Mouse (Mus musculus) left cerebral cortex, postnatal 14 days (tissue): ENCODE data around the gene B230118H07Rik. TPM values are rescaled to one million over a fixed set of nuclear protein-coding genes. Genes with fewer than 3 reads are reported as not detected.
A peak's percentile ranks its signal among the peaks of the same experiment; 100 is the strongest.
"Not testable (repeated sequence)": the region's sequence is repeated elsewhere in the genome, so short reads cannot be mapped to it uniquely, and the experiment has no call there.

Experiments used
- DNase-seq, 2 experiments: peaks; one replicate each; pipeline ENCODE4 v3.0.0; 2021 to 2022; ENCODE audit warnings: low spot score in 2 of 2, mixed read lengths in 1 of 2
- intact Hi-C: fragments of 180-260 bp; cut with DNase I; formaldehyde crosslinking; loops from one replicate; pipeline ENCODE4 v1.15.1; 2025
- total RNA-seq, 2 experiments: library from RNA; stranded (reverse); gene quantifications; 2 replicates each; pipeline ENCODE4 v1.2.3; 2021

B230118H07Rik gene
- total RNA-seq, 2 experiments from 2014 or later, result 21.2 to 24.3 TPM

- intact Hi-C loops, result no loop called here
Measured at GRCm38 (mm10) chr2:101551026-101551719, 98.2 kb downstream of the B230118H07Rik start.

GRCm38 (mm10) chr2:101550176-101550575, 99.2 kb downstream of the B230118H07Rik start:
- intact Hi-C loops, result no loop called here
- no peak for DNase-seq

More at GRCm38 (mm10) chr2:101551026-101551719, 98.2 kb downstream of the B230118H07Rik start:
- DNase-seq, result no peak

GRCm38 (mm10) chr2:101548866-101549265, 100.5 kb downstream of the B230118H07Rik start:
- intact Hi-C loops, result no loop called here

GRCm38 (mm10) chr2:101545593-101545992, 103.7 kb downstream of the B230118H07Rik start:
- intact Hi-C loops, result no loop called here

More at GRCm38 (mm10) chr2:101548866-101549265, 100.5 kb downstream of the B230118H07Rik start:
- DNase-seq, result no peak

GRCm38 (mm10) chr2:101543704-101544417, 105.5 kb downstream of the B230118H07Rik start:
- intact Hi-C loops, result no loop called here
- no peak for DNase-seq

More at GRCm38 (mm10) chr2:101545593-101545992, 103.7 kb downstream of the B230118H07Rik start:
- DNase-seq, result no peak

GRCm38 (mm10) chr2:101536887-101537286, 112.4 kb downstream of the B230118H07Rik start:
- DNase-seq, intact Hi-C loops: not testable (repeated sequence)

GRCm38 (mm10) chr2:101533741-101534140, 115.6 kb downstream of the B230118H07Rik start:
- no peak for DNase-seq
- intact Hi-C loops, result no loop called here

GRCm38 (mm10) chr2:101525503-101526381, 123.6 kb downstream of the B230118H07Rik start:
- DNase-seq, result peak; percentile 75 to 79
- intact Hi-C loops, result no loop called here

GRCm38 (mm10) chr2:101525091-101525490, 124.2 kb downstream of the B230118H07Rik start:
- intact Hi-C loops, result no loop called here

GRCm38 (mm10) chr2:101520503-101520902, 128.8 kb downstream of the B230118H07Rik start:
- intact Hi-C loops, result no loop called here

More at GRCm38 (mm10) chr2:101525091-101525490, 124.2 kb downstream of the B230118H07Rik start:
- DNase-seq, result peak in 1 of 2 experiments; percentile 6

GRCm38 (mm10) chr2:101519928-101520327, 129.4 kb downstream of the B230118H07Rik start:
- intact Hi-C loops, result no loop called here
- DNase-seq, result no peak

More at GRCm38 (mm10) chr2:101520503-101520902, 128.8 kb downstream of the B230118H07Rik start:
- no peak for DNase-seq

Other genes with a start within 250 kb of the B230118H07Rik start
- gene Rag2, start 24.8 kb downstream of the B230118H07Rik start, total RNA-seq, result not detected
- under 1 TPM; 0.27 to 0.37 TPM for gene Rag1, start within 50 bp of the B230118H07Rik start, total RNA-seq
- 1 to 10 TPM; 9.0 to 9.3 TPM for gene Traf6, start 28.9 kb upstream of the B230118H07Rik start, total RNA-seq
- 1 to 10 TPM; 2.6 to 4.6 TPM for gene Prr5l, start 233.5 kb upstream of the B230118H07Rik start, total RNA-seq
- 10 to 100 TPM; 39.2 to 42.4 TPM for gene Commd9, start 236.7 kb upstream of the B230118H07Rik start, total RNA-seq